Mouse (Mus musculus): ENCODE measurements around the gene Zfp784. TPM values are rescaled to one million over a fixed set of nuclear protein-coding genes. Genes with fewer than 3 reads are reported as not detected.

The Zfp784 gene
- total RNA-seq, 2 experiments from 2014 or later = 5.3 to 6.1 TPM

GRCm38 (mm10) chr7:5060239-5060731 is 22.0 kb upstream of the Zfp784 start:
- DNase-seq (ENCODE audit: low spot score) = peak; percentile 62
- intact Hi-C loops (cut with DNase I) = no loop called here

DNA sequence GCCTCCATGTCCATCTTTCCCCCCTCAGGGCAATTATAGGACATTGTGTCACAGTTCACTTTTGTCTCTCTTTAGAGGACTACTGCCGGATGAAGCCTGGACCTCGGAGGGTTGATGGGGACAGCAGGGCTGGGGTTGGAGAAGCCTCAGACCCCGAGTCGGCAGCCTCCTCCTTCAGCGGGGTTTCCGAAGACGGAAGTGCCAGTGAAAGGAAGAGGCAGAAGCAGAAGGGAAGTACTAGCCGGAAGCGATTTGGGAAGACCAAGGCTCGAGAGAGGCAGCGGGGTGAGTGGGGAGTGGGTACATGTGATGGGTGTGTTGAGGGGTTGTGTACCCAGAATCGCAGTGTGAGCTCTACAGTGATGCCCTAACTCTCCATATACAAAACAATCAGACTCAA is 21.2 kb upstream of the Zfp784 start:
- intact Hi-C loops (cut with DNase I) = no loop called here
- DNase-seq (ENCODE audit: low spot score) = no peak

GRCm38 (mm10) chr7:5058631-5059030 is 20.4 kb upstream of the Zfp784 start:
- intact Hi-C loops (cut with DNase I) = no loop called here
- DNase-seq (ENCODE audit: low spot score) = no peak

- DNase-seq (ENCODE audit: low spot score) = no peak
- intact Hi-C loops (cut with DNase I) = no loop called here
Observed at GRCm38 (mm10) chr7:5057804-5058203, 19.6 kb upstream of the Zfp784 start.

- no peak for DNase-seq (ENCODE audit: low spot score)
- intact Hi-C loops (cut with DNase I) = no loop called here
Observed at GRCm38 (mm10) chr7:5057381-5057780, 19.1 kb upstream of the Zfp784 start.

GRCm38 (mm10) chr7:5056651-5057263 is 18.5 kb upstream of the Zfp784 start:
- DNase-seq (ENCODE audit: low spot score) = no peak
- intact Hi-C loops (cut with DNase I) = no loop called here

DNA sequence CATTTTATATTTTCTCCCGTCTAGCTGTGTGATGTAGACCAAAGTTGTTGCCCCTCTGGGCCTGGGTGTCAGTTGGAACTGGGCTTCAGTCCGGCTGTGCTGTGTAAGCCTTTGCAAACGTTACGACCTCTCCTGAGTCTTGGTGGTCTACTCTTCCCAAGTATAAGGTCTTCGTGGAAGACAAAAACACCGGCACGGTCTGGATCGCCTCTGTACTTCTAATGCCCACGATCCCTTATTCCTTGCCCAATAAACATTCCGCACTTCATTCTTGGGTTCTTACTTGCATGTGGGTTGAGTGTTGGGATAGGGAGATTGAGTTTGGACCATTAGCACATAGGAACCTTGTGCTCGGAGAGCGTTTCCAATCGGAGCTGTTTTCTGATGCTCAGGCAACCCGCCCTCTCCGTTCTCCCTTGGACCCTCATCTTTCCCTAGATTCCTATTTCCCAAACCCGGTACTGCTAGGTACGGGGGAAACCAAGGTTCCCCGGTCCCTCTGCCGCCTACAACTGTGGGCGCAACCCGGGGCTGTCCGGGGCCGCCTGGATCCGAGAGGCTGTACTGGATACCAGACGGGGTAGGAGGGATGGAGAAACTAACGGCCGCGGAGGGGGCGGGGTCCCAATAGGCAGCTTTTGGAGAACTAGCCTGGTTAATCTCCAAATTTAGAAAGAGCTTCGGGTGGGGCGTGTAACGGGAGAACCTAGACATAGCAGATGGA is 15.4 kb upstream of the Zfp784 start:
- intact Hi-C loops (cut with DNase I) = loop anchor here (2.0 to 5.0 kb wide), 3 partner anchors 33 to 186 kb away; partner anchors contain the start of genes Ccdc106, Fiz1, Zfp524 and Zfp865
- DNase-seq (ENCODE audit: low spot score) = no peak

- intact Hi-C loops (cut with DNase I) = loop anchor here (5.0 kb wide), 2 partner anchors 41 to 186 kb away; partner anchors contain the start of genes Fiz1 and Zfp524
Observed at GRCm38 (mm10) chr7:5052931-5053343, 14.7 kb upstream of the Zfp784 start.

GRCm38 (mm10) chr7:5052438-5052837 is 14.2 kb upstream of the Zfp784 start:
- DNase-seq (ENCODE audit: low spot score) = no peak
- intact Hi-C loops (cut with DNase I) = loop anchor here (5.0 kb wide), 2 partner anchors 40 to 185 kb away; partner anchors contain the start of genes Fiz1 and Zfp524

More at GRCm38 (mm10) chr7:5052931-5053343, 14.7 kb upstream of the Zfp784 start:
- DNase-seq (ENCODE audit: low spot score) = no peak

DNA sequence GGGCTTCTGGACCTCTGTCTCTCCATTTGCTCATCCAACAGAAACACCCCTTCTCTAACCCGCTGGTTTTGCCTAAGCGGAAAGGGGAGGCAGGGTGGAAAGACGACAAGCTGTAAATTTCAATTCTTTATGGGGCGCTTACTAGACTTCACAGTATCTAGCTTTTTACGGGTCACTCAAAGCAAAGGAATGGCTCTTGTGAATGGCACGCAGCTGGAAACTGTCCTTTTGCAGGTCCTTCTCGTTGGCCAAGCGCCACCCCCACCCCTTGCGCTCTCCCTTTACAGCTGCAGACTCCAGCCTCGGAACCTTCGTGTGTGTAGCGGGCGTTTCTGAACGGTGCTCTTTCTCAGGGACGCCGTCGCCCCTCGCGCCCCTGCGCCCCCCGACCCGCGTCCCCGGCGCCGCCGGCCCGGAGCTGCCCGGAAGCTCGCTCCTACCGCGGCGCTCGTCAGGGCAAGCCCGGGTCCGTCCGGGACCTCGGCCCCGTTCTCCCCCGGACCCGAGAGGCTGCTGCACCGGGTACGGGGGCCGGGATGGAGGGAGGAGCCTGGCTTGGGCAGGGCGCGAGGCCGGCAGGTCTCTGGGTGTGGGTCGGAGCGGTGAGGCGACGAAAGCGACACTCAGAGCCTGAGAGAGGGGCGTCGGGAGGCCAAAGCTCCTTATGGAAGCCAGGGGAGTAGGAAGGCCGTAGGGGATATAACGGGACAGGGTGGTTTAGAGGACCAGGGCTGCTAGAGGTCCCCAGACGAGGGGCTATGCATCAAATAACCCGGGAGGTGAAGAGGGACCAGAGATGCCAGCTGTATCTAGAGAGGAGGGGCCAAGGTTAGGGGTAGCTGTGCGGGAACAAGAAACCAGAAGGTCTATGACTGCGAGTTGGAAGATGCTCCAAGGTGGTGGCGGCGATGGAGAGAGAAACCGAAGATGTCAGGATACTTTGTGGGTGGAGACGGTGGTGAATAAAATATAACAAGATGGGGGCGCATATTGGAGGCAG is 13.2 kb upstream of the Zfp784 start, which contains the start of gene Zfp580:
Gene Zfp580 (plus strand): TSS at position 346 of the 1,000 bp plus-strand sequence.
- intact Hi-C loops (cut with DNase I) = loop anchor here (2.0 to 5.0 kb wide), 3 partner anchors 39 to 184 kb away; partner anchors contain the start of genes Fiz1, Zfp524 and Zfp579
- DNase-seq (ENCODE audit: low spot score) = peak; percentile 61

- no peak for DNase-seq (ENCODE audit: low spot score)
- intact Hi-C loops (cut with DNase I) = loop anchor here (10.0 kb wide), 1 partner anchor 493 kb away; no protein-coding TSS in a partner anchor
Observed at GRCm38 (mm10) chr7:5047313-5047712, 9.1 kb upstream of the Zfp784 start.

DNA sequence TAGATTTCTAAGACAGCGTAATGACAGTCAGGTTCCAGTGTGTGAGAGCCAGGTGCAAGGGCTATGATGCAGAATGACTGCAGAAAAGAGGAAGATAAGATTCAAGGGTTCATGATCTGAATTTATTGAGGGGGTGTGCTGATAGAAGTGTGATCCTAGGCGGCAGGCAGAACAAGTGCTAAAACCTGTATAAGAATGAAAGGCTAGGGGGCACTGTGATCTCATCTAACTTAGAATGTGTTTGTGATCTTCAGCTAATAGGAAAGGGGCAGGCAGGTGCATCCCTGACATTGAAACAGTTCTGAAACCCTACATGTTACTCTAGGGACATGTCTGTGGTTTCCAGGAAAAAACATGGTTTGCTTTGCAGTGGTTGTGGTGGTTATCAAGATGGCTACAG is 7.9 kb upstream of the Zfp784 start:
- intact Hi-C loops (cut with DNase I) = loop anchor here (1.0 to 10.0 kb wide), 2 partner anchors 103 to 491 kb away; no protein-coding TSS in a partner anchor
- no peak for DNase-seq (ENCODE audit: low spot score)

DNA sequence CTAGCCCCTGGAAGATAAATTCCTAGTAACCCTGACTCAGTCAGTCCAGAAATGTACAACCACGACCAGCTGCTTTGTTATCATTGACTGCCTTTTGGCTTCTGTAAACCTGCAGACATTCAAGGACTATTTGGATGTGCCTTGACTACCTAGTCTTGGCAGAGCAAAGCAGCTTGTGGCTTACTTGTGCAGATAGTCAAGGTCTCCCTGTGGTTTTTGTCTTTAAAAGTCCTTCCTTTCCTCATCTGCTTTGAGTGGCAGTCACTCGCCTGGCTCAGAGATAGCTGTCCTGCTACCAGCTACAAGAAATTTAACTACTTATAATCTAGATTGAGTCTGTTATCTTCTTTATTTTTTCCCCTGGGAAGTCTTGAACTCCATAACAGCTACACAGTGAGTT is 6.7 kb upstream of the Zfp784 start:
- intact Hi-C loops (cut with DNase I) = loop anchor here (10.0 kb wide), 1 partner anchor 490 kb away; no protein-coding TSS in a partner anchor

DNA sequence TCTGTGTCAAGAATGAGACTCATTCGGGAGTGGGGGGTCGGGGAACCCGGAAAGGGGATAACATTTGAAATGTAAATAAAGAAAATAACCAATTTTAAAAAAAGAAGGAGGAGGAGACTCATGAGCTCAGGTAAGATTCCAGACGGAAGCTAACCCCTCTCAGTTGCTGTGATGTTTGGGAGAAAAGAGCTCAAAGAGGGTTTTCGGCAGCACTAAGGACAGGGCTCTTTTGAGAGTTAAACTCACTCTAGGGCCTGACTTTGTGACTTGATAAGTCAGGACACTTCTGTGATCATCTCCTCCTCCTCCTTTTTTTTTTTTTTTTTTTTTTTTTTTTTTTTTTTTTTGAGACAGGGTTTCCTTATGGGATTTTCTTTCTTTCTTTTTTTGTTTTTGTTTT is 694 bp upstream of the Zfp784 start:
- no peak for DNase-seq (ENCODE audit: low spot score)
- intact Hi-C loops (cut with DNase I) = no loop called here

More for the DNA sequence above, 6.7 kb upstream of the Zfp784 start:
- no peak for DNase-seq (ENCODE audit: low spot score)

DNA sequence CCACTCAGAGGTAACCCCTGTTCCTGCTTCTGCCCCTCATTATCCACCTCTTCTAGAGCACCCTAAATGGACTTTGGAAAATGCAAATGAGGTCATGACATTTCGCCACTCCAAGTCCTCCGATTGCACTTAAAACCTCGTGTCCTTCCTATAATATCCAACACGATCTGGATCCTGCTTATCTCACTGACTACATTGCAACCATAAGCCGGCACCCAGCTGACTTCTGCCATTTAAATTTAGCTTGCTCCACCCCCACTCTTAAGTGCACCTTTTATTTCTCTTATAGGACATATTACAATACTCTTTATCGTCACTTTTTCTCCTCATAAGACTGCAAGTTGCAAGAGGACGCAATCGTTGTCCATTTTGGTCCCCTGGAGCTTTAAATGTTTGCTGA is 779 bp downstream of the Zfp784 start:
- intact Hi-C loops (cut with DNase I) = loop anchor here (2.0 kb wide), 1 partner anchor 15 kb away; no protein-coding TSS in a partner anchor
- no peak for DNase-seq (ENCODE audit: low spot score)

DNA sequence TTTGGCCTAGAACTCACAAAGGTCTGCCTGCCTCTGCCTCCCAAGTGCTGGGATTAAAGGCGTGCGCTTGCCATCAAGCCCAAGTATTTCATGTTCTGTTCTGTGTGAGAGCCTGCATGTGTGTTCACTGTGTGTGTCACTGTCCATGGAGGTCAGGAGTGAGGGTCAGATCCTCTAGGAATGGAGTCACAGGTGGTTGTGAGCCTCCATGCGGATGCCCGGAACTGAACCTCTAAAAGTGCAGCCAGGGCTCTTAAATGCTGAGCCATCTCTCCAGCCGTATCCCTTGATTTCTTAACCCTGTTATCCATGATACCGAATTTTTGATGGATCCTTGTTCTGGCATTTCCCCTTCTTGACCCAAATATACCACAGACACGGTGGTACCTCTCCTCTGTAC is 1.2 kb downstream of the Zfp784 start:
- intact Hi-C loops (cut with DNase I) = loop anchor here (2.0 kb wide), 1 partner anchor 14 kb away; no protein-coding TSS in a partner anchor
- no peak for DNase-seq (ENCODE audit: low spot score)

GRCm38 (mm10) chr7:5036136-5036535 is 2.1 kb downstream of the Zfp784 start:
- intact Hi-C loops (cut with DNase I) = loop anchor here (2.0 kb wide), 1 partner anchor 13 kb away; no protein-coding TSS in a partner anchor
- no peak for DNase-seq (ENCODE audit: low spot score)

DNA sequence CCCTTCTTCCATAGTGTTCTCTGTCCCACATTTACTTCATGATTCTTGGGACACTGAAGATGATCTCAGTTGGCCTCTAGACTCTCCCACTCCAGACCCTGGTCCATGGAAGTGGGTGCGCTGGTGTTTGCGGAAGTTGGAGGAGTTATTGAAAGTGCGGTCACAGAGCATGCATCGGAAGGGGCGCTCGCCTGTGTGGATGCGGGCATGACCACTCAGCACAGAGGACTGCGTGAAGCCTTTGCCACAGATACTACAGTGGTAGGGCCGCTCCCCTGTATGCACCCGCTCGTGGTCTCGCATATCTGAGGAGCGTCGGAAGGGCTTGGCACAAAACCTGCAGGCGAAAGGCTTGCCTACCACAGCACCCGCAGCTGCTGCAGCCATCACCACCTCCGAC is 2.6 kb downstream of the Zfp784 start:
- DNase-seq (ENCODE audit: low spot score) = no peak
- intact Hi-C loops (cut with DNase I) = loop anchor here (2.0 kb wide), 1 partner anchor 13 kb away; no protein-coding TSS in a partner anchor

DNA sequence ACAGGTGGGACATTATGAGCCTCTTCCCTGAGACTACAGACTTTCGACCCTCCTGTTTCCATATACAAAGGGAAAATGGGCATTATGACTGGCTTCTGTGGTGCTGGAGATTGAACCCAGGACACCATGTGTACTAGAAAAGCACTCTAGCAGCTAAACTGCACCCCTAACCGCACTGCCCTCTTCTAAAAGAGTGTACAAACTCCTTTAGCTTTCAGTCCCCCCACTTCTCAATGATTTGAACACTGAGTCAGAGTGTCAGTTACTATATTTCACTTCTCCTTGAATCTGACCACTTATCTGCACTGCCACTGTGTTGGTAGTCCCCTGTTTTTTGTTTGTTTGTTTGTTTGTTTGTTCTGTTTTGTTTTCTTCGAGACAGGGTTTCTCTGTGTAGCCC is 4.4 kb downstream of the Zfp784 start, which contains the start of gene 4632433K11Rik:
Gene 4632433K11Rik (plus strand): TSS at position 301 of the 400 bp plus-strand sequence.
- intact Hi-C loops (cut with DNase I) = no loop called here
- DNase-seq (ENCODE audit: low spot score) = no peak

Data from heart, postnatal 25 days (tissue).